Mouse (Mus musculus) limb, embryonic 14.5 days (tissue): ENCODE measurements around the gene Pdzd2. TPM values are rescaled to one million over a fixed set of nuclear protein-coding genes. Genes with fewer than 3 reads are reported as not detected.
A peak's percentile ranks its signal among the peaks of the same experiment; 100 is the strongest.

Source experiments
- ATAC-seq: fragments of 200-750 bp; cut with Nextera tagmentation; 2 replicates; pipeline ENCODE4 v1.8.0; 2017; ENCODE audit warnings: low read depth, moderate number of reproducible peaks, moderate TSS enrichment; ENCODE audit not compliant: low FRiP score
- DNase-seq: peaks from one replicate; pipeline ENCODE4 v3.0.0-alpha.2; 2015; ENCODE audit warnings: low spot score
- H3K27ac ChIP-seq: fragments of 300-500 bp; sonication (generic); replicated peaks from 2 replicates; pipeline ENCODE4 v1.5.1; 2014; ENCODE audit warnings: low read depth, mild to moderate bottlenecking, low read length, moderate library complexity, mixed read lengths
- H3K27me3 ChIP-seq: fragments of 300-500 bp; sonication (generic); 2 replicates; pipeline ENCODE4 v1.6.1; 2014; ENCODE audit warnings: low read length, mixed read lengths; ENCODE audit not compliant: control insufficient read depth, insufficient read depth
- H3K36me3 ChIP-seq: fragments of 300-500 bp; sonication (generic); 2 replicates; pipeline ENCODE4 v1.6.1; 2014; ENCODE audit warnings: mild to moderate bottlenecking, low read length, moderate library complexity, mixed read lengths; ENCODE audit not compliant: control insufficient read depth, insufficient read depth
- H3K4me1 ChIP-seq: fragments of 300-500 bp; sonication (generic); 2 replicates; pipeline ENCODE4 v1.6.1; 2014; ENCODE audit warnings: antibody characterized with exemption, low read length, mixed read lengths; ENCODE audit not compliant: control insufficient read depth, insufficient read depth
- H3K4me2 ChIP-seq: fragments of 300-500 bp; sonication (generic); replicated peaks from 2 replicates; pipeline ENCODE4 v1.6.1; 2014; ENCODE audit warnings: low read depth, mild to moderate bottlenecking, low read length, moderate library complexity; ENCODE audit not compliant: severe bottlenecking
- H3K4me3 ChIP-seq: fragments of 300-500 bp; sonication (generic); replicated peaks from 2 replicates; pipeline ENCODE4 v1.5.1; 2014; ENCODE audit warnings: low read length
- H3K9ac ChIP-seq: fragments of 300-500 bp; sonication (generic); 2 replicates; pipeline ENCODE4 v1.6.1; 2014; ENCODE audit warnings: mild to moderate bottlenecking, low read depth, low read length, moderate library complexity; ENCODE audit not compliant: severe bottlenecking
- H3K9me3 ChIP-seq: fragments of 300-500 bp; sonication (generic); 2 replicates; pipeline ENCODE4 v1.6.1; 2016; ENCODE audit warnings: low read length; ENCODE audit not compliant: control insufficient read depth
- POLR2A ChIP-seq: fragments of 200-500 bp; IDR thresholded peaks from 2 replicates; pipeline ENCODE4 v1.8.0; 2012; ENCODE audit warnings: inconsistent platforms, mild to moderate bottlenecking, moderate library complexity, borderline replicate concordance; ENCODE audit not compliant: insufficient read depth, insufficient read length; ENCODE audit errors: extremely low read depth
- WGBS: fragments of 180-500 bp; shearing (Covaris S2); extraction: QIAGEN DNeasy Blood & Tissue Kit; methylation state at CpG from one replicate; pipeline ENCODE4 v1.1.7; 2014; 5-methylcytosine and 5-hydroxymethylcytosine counted together
- polyA plus RNA-seq, 2 experiments: library from polyadenylated mRNA; depleted of rRNA in 1 of 2; stranded (reverse) in 1 of 2; unstranded in 1 of 2; fragments of >200 nt; fragmentation: Nextera tagmentation in 1 of 2; extraction: Ambion mirVana in 1 of 2; gene quantifications; 2 replicates each; pipeline versions ENCODE4 v1.2.1 to v1.2.3; 2012 to 2014

Pdzd2 gene
- polyA plus RNA-seq, 2 experiments, result 14.6 to 26.4 TPM

DNA sequence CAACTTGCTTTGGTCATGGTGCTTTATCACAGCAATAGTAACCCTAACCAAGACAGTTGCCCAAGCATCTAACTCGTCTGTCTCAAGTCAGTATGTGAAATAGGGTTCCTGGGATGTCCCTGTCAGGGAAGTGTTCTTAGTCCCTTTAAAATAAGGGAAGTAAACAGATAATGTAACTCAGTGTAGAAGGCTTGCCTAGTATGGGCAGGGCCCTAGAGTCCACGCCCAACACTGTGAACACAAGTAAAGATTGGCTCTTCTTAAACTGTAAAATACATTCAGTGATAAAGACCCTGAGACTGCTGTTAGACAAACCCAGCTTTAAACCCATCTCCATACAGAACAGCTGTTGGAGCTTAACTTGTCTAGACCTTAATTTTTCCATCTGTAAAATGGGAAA lies 57.8 kb downstream of the Pdzd2 start:
- WGBS, result 88% methylated on average over 2 of the region's 2 CpGs
- ATAC-seq, result no peak
- Histone ChIP-seq H3K4me2 (no peak overlapping the region), H3K9ac (no peak overlapping the region), H3K4me3 (no peak overlapping the region), H3K4me1 (peaks cover 8% of the 10 kb centered on the region; the same call in 1 of the 2 replicates), H3K27me3 (no peaks in the 10 kb centered on the region), H3K9me3 (no peaks in the 10 kb centered on the region), H3K36me3 (no peaks in the 10 kb centered on the region), H3K27ac (no peak overlapping the region)
- DNase-seq, result no peak
- no peak for TF ChIP-seq POLR2A

DNA sequence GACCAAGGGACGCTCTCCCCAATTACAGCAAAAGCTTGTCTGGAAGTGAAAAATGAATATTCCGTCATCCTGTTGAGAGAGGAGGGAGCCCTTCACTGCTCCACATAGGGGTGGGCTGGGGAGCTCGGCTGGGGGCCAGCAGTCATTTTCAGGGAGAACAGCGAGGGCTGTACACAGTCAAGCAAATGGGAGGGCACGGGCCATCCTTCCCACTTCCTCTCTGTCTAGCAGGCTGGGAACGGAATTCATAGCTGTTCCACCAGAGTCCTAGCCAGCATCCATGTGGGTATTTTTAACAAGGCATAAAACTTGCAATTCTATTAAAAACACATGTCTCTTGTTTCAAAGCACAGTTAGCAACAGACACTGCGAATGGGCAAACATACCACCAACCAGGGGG lies 59.0 kb downstream of the Pdzd2 start:
- Histone ChIP-seq H3K9ac (no peak overlapping the region), H3K4me2 (peak overlapping the region; percentile 29), H3K4me1 (peaks cover 8% of the 10 kb centered on the region; the same call in 1 of the 2 replicates), H3K9me3 (no peaks in the 10 kb centered on the region), H3K27ac (peak overlapping the region; percentile 69; the same call in 1 of the 2 replicates), H3K27me3 (no peaks in the 10 kb centered on the region), H3K4me3 (no peak overlapping the region), H3K36me3 (no peaks in the 10 kb centered on the region)
- peak; percentile 80 for ATAC-seq
- WGBS, result 13% methylated on average over 7 of the region's 7 CpGs
- no peak for TF ChIP-seq POLR2A
- DNase-seq, result peak; percentile 79

DNA sequence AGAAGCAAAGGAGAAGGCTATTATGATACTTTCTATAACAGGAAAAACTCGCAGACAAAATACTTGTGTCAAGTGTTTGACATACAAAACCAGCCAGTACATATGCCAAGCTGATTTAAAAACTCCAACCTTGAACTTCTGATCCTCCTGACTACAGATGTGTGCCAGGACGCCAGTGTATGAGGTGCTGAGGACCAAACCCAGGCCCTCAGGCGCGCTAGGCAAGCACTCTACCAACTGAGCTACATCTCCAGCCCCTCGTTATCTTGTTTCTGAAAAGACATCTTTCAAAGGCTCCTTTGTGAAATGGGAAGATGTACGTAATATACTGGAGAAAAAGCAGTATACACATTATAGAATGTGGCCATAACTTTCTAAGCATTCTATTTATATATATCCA lies 59.7 kb downstream of the Pdzd2 start:
- H3K27ac ChIP-seq, result no peak overlapping the region
- H3K4me1 ChIP-seq, result peaks cover 8% of the 10 kb centered on the region; the same call in 1 of the 2 replicates
- WGBS, result 69% methylated on average over 6 of the region's 6 CpGs
- H3K9ac ChIP-seq, result no peak overlapping the region
- DNase-seq, result no peak
- H3K4me3 ChIP-seq, result no peak overlapping the region
- H3K27me3 ChIP-seq, result no peaks in the 10 kb centered on the region
- TF ChIP-seq POLR2A, result no peak
- no peaks in the 10 kb centered on the region for H3K36me3 ChIP-seq
- H3K4me2 ChIP-seq, result no peak overlapping the region
- no peaks in the 10 kb centered on the region for H3K9me3 ChIP-seq
- ATAC-seq, result no peak

DNA sequence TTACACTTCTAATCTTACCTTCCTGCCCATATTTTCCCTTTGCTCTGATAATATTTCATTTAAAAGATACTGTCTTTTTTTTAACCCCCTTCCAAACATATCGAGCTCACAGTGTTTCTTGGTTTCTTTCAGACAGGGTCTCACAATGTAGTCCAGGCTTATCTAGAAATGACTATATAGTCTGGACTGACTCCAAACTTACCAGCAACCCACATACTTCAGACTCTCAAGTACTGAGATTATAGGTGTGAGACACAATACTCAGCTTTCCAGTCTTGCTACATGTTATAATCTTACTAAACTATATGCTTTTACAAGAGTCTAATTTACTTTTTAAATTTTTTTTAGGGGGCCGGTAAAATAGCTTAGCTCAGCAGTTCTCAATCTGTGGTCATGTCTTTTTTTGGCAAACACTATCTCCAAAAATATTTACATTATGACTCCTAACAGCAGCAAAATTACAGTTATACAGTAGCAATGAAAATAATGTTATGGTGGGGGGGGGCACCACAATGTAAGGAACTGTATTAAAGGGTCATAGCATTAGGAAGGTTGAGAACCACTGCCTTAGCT lies 61.1 kb downstream of the Pdzd2 start:
- WGBS, result 84% methylated on average over 2 of the region's 2 CpGs
- peaks cover 8% of the 10 kb centered on the region; the same call in 1 of the 2 replicates for H3K4me1 ChIP-seq
- no peak for TF ChIP-seq POLR2A
- H3K27me3 ChIP-seq, result no peaks in the 10 kb centered on the region
- no peak overlapping the region for H3K9ac ChIP-seq
- ATAC-seq (no peak), DNase-seq (no peak)
- H3K27ac ChIP-seq, result no peak overlapping the region
- no peak overlapping the region for H3K4me3 ChIP-seq
- no peaks in the 10 kb centered on the region for H3K9me3 ChIP-seq
- no peak overlapping the region for H3K4me2 ChIP-seq
- no peaks in the 10 kb centered on the region for H3K36me3 ChIP-seq

DNA sequence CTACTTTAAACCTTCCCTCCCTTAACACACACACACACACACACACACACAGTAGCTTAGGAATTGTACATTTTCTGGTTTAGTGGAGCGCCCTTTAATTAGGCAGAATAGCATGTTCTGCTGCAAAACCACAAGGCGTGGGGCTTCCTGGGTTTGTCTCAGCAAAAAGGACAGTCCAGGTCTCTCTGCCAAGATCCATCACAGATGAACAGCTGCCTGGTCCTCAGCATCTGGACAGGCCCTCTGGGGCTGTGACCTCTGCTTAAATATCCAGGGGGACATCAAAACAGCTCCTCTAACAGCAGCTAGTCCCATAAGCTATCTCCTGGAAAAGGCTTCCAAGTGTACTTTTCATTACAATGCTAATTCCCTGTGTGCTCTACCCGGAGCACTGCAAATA lies 64.4 kb downstream of the Pdzd2 start:
- Histone ChIP-seq H3K27me3 (no peaks in the 10 kb centered on the region), H3K36me3 (no peaks in the 10 kb centered on the region), H3K27ac (no peak overlapping the region), H3K9me3 (no peaks in the 10 kb centered on the region), H3K9ac (no peak overlapping the region), H3K4me2 (no peak overlapping the region), H3K4me1 (no peaks in the 10 kb centered on the region), H3K4me3 (no peak overlapping the region)
- ATAC-seq, result no peak
- WGBS, result 77% methylated on average over 3 of the region's 3 CpGs
- DNase-seq, result no peak
- no peak for TF ChIP-seq POLR2A
